Mouse (Mus musculus): ENCODE data around the gene Rbm5. TPM values are rescaled to one million over a fixed set of nuclear protein-coding genes. Genes with fewer than 3 reads are reported as not detected.

Gene Rbm5
- polyA plus RNA-seq, 1 experiment from 2014 or later: 292 TPM

DNA sequence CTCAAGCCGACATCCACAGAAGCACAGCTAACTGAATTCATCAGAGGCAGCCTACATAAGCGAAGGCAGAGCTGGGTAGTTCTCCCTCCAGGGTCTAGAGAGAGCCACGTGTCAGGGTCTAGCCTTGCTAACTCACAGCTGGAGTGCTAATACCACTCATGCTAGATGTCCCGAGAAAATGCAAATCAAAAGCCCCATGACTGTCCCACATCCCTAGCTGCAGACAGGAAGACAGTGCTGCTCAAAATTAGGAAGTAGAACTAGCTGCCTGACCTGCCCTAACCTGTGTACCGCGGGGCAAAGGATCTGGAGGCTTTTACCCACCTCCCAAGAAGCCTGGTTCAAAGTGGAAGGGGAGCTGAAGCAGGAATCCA, 74.7 kb downstream of the Rbm5 start:
- ATAC-seq (replicated peaks): no peak
- H3K9me3 ChIP-seq: no peaks in the 10 kb centered on the region
- 34% methylated on average over 6 of the region's 6 CpGs for WGBS
- peaks cover 70% of the 10 kb centered on the region for H3K4me1 ChIP-seq
- H3K4me2 ChIP-seq: no peak overlapping the region
- peaks cover 4% of the 10 kb centered on the region; the same call in 1 of the 2 replicates for H3K36me3 ChIP-seq (replicated peaks)
- no peak overlapping the region for H3K27ac ChIP-seq
- no peak overlapping the region for H3K9ac ChIP-seq
- no peak overlapping the region for H3K4me3 ChIP-seq
- no peaks in the 10 kb centered on the region for H3K27me3 ChIP-seq (replicated peaks)

DNA sequence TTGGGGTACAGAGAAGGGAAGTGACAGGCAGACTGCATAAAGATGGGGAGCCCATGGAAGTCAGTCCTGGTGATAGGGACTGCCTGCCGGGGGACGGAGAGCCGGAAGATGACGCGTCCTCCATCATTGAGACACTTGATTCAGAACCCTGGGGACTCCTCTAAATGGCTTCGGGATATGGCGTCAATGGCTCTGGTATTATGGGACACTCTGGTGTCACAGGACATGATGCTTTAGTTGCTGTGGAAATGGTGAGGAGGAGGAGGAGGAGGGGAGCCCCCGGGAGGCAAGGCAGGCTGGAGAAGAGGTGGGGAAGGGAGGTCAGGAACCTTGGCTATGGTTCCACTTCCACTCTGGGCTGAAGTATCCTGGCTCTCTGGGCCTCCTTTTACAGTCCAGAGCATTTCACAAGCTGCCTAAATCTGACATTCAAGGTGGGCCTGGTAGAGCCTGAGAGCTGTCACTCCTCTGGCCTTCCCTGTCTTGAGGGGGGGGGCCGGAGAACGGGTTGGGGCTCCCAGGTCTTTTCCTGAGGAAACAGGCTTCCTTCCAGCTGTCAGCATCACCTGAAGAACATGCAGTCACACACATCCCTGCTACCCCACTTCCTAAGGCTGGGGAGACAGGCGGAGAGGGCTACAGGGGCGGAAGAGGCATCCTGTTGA, 75.2 kb downstream of the Rbm5 start:
- H3K9me3 ChIP-seq: no peaks in the 10 kb centered on the region
- H3K4me1 ChIP-seq: peaks cover 65% of the 10 kb centered on the region
- WGBS: 83% methylated on average over 12 of the region's 12 CpGs
- no peak for ATAC-seq (replicated peaks)
- H3K9ac ChIP-seq: no peak overlapping the region
- no peak overlapping the region for H3K4me3 ChIP-seq
- no peaks in the 10 kb centered on the region for H3K27me3 ChIP-seq (replicated peaks)
- H3K36me3 ChIP-seq (replicated peaks): peaks cover 4% of the 10 kb centered on the region; the same call in 1 of the 2 replicates
- no peak overlapping the region for H3K27ac ChIP-seq
- no peak overlapping the region for H3K4me2 ChIP-seq

DNA sequence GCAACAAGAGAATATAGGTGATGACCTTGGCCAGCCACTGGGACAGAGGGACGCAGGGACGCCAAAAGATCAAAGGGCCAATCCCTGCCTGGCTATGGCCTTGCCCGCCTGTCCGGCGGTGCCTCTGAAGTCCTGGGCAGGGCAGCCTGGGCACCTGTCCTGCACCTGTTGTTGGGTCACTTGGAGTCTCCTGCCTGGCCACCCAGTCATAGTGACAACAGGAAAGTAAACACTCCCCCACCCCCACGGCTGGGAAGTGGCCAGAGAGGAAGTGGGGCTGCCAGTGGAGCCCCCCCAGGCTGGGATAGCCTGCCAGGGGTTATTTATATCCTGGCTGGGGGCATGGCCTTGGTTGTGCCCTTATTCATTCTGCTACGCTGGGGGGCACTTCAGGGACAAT, 76.2 kb downstream of the Rbm5 start:
- no peaks in the 10 kb centered on the region for H3K9me3 ChIP-seq
- WGBS: 68% methylated on average over 7 of the region's 7 CpGs
- peaks cover 56% of the 10 kb centered on the region for H3K4me1 ChIP-seq
- H3K9ac ChIP-seq: no peak overlapping the region
- no peak for ATAC-seq (replicated peaks)
- H3K36me3 ChIP-seq (replicated peaks): peaks cover 11% of the 10 kb centered on the region; the same call in 1 of the 2 replicates
- no peak overlapping the region for H3K4me2 ChIP-seq
- H3K4me3 ChIP-seq: no peak overlapping the region
- H3K27me3 ChIP-seq (replicated peaks): no peaks in the 10 kb centered on the region
- no peak overlapping the region for H3K27ac ChIP-seq

DNA sequence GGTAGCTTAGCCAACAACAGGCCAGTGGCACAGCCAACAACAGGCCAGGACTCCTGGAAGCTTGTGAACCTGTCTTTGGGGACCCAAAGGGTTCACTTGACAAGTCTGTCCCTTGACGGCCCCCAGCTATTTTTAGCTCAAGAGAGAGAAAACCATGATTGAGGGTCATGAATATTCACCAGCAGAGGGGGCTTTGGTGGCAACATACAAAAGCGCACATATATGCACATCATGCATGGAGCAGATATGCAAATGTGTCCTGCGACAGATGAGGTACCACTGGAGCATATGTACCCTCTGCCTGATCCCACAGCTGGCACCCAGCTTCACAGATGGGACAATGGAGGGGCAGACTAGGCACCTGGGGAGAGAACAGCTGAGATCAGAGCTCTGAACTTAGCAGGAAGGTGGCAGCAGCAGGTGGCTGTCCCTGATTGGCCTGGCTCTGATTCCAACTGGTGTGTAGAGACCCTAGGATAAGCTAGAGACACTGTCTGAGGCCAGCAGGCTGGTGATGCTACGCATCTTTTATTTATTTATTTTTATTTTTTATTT, 77.3 kb downstream of the Rbm5 start:
- Histone ChIP-seq H3K27ac (no peak overlapping the region), H3K27me3 (replicated peaks) (no peaks in the 10 kb centered on the region), H3K4me1 (peaks cover 45% of the 10 kb centered on the region), H3K4me3 (no peak overlapping the region), H3K36me3 (replicated peaks) (peaks cover 15% of the 10 kb centered on the region; the same call in 1 of the 2 replicates), H3K4me2 (no peak overlapping the region), H3K9me3 (no peaks in the 10 kb centered on the region), H3K9ac (no peak overlapping the region)
- WGBS: 48% methylated on average over 4 of the region's 4 CpGs
- ATAC-seq (replicated peaks): no peak

DNA sequence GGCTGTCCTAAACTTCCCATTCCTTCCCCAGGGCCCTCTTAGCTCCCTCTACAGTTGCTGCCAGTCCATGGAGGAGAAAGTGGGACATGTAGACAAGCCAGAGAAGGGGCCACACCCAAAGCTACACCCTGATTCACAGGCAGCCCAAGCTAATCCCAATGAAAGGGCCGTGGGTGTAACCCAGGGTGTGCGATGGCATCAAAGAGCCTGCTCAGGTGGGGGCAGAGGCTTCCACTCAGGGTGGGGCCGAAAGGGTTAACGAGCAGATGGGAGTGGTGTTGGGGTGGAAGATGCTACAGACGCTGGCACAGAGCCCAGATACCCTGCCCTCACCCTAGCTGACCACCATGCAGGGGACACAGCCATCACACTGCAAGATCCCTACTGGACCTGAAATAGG, 78.0 kb downstream of the Rbm5 start:
- peaks cover 19% of the 10 kb centered on the region; the same call in 1 of the 2 replicates for H3K36me3 ChIP-seq (replicated peaks)
- H3K9me3 ChIP-seq: no peaks in the 10 kb centered on the region
- no peak overlapping the region for H3K9ac ChIP-seq
- H3K27ac ChIP-seq: no peak overlapping the region
- H3K4me1 ChIP-seq: peaks cover 37% of the 10 kb centered on the region
- ATAC-seq (replicated peaks): no peak
- 71% methylated on average over 5 of the region's 5 CpGs for WGBS
- H3K4me3 ChIP-seq: no peak overlapping the region
- H3K4me2 ChIP-seq: no peak overlapping the region
- H3K27me3 ChIP-seq (replicated peaks): no peaks in the 10 kb centered on the region

DNA sequence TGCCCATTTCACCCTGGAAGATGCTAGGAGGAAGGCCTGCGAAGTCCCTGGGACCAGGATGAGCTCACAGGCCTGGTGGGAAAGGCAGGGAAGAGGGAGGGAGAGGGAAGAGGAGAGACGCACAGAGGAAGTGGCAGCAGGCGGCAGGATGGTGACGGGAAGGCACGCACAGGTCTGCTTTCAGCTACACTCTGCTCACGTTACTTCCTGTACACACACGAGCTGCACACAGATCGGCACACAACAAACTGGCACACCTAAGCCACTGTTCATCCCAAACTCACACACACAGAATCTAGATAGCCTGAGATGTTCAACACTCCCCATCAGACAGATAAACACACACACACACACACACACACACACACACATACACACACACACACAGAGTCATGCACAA, 80.4 kb downstream of the Rbm5 start:
- H3K4me3 ChIP-seq: no peak overlapping the region
- peaks cover 13% of the 10 kb centered on the region for H3K4me1 ChIP-seq
- H3K27me3 ChIP-seq (replicated peaks): no peaks in the 10 kb centered on the region
- no peak overlapping the region for H3K4me2 ChIP-seq
- peaks cover 23% of the 10 kb centered on the region; the same call in 1 of the 2 replicates for H3K36me3 ChIP-seq (replicated peaks)
- WGBS: 90% methylated on average over 8 of the region's 8 CpGs
- ATAC-seq (replicated peaks): no peak
- no peaks in the 10 kb centered on the region for H3K9me3 ChIP-seq
- no peak overlapping the region for H3K9ac ChIP-seq
- H3K27ac ChIP-seq: no peak overlapping the region

Other genes with a start within 250 kb of the Rbm5 start
- gene Tmem115, start 237.1 kb downstream of the Rbm5 start, polyA plus RNA-seq (2015; fragmentation: Nextera tagmentation; extraction: Ambion mirVana): 48.0 and 50.5 TPM in 2 replicates
- 45.1 and 45.7 TPM in 2 replicates for gene Cyb561d2, start 228.8 kb downstream of the Rbm5 start, polyA plus RNA-seq (2015; fragmentation: Nextera tagmentation; extraction: Ambion mirVana)
- 78.4 and 81.6 TPM in 2 replicates for gene Nprl2, start 228.8 kb downstream of the Rbm5 start, polyA plus RNA-seq (2015; fragmentation: Nextera tagmentation; extraction: Ambion mirVana)
- gene Zmynd10, start 223.7 kb downstream of the Rbm5 start, polyA plus RNA-seq (2015; fragmentation: Nextera tagmentation; extraction: Ambion mirVana): 4.6 TPM in 2 replicates
- gene Rassf1, start 219.4 kb downstream of the Rbm5 start, polyA plus RNA-seq (2015; fragmentation: Nextera tagmentation; extraction: Ambion mirVana): 44.4 and 45.3 TPM in 2 replicates
- gene Tusc2, start 207.7 kb downstream of the Rbm5 start, polyA plus RNA-seq (2015; fragmentation: Nextera tagmentation; extraction: Ambion mirVana): 123 and 125 TPM in 2 replicates
- 82.9 and 88.7 TPM in 2 replicates for gene Hyal2, start 203.1 kb downstream of the Rbm5 start, polyA plus RNA-seq (2015; fragmentation: Nextera tagmentation; extraction: Ambion mirVana)
- 7.9 and 9.5 TPM in 2 replicates for gene Hyal1, start 194.1 kb downstream of the Rbm5 start, polyA plus RNA-seq (2015; fragmentation: Nextera tagmentation; extraction: Ambion mirVana)
- gene Naa80, start 192.1 kb downstream of the Rbm5 start, polyA plus RNA-seq (2015; fragmentation: Nextera tagmentation; extraction: Ambion mirVana): 21.4 and 23.1 TPM in 2 replicates
- gene Hyal3, start 190.2 kb downstream of the Rbm5 start, polyA plus RNA-seq (2015; fragmentation: Nextera tagmentation; extraction: Ambion mirVana): 1.8 TPM in 2 replicates
- gene Ifrd2, start 183.4 kb downstream of the Rbm5 start, polyA plus RNA-seq (2015; fragmentation: Nextera tagmentation; extraction: Ambion mirVana): 14.5 and 16.9 TPM in 2 replicates
- 4.3 and 4.9 TPM in 2 replicates for gene Sema3b, start 161.8 kb downstream of the Rbm5 start, polyA plus RNA-seq (2015; fragmentation: Nextera tagmentation; extraction: Ambion mirVana)
- gene Gnai2, start 135.6 kb downstream of the Rbm5 start, polyA plus RNA-seq (2015; fragmentation: Nextera tagmentation; extraction: Ambion mirVana): 299 and 386 TPM in 2 replicates
- gene Slc38a3, start 101.5 kb downstream of the Rbm5 start, polyA plus RNA-seq (2015; fragmentation: Nextera tagmentation; extraction: Ambion mirVana): 31.8 and 40.4 TPM in 2 replicates
- gene Gnat1, start 91.3 kb downstream of the Rbm5 start, polyA plus RNA-seq (2015; fragmentation: Nextera tagmentation; extraction: Ambion mirVana): 2.1 and 2.2 TPM in 2 replicates
- 26.0 and 31.2 TPM in 2 replicates for gene Sema3f, start 60.5 kb downstream of the Rbm5 start, polyA plus RNA-seq (2015; fragmentation: Nextera tagmentation; extraction: Ambion mirVana)
- 99.8 and 120 TPM in 2 replicates for gene Rbm6, start 102.2 kb upstream of the Rbm5 start, polyA plus RNA-seq (2015; fragmentation: Nextera tagmentation; extraction: Ambion mirVana)
- 26.0 and 27.7 TPM in 2 replicates for gene Mon1a, start 117.2 kb upstream of the Rbm5 start, polyA plus RNA-seq (2015; fragmentation: Nextera tagmentation; extraction: Ambion mirVana)
- gene Mst1r, start 135.9 kb upstream of the Rbm5 start, polyA plus RNA-seq (2015; fragmentation: Nextera tagmentation; extraction: Ambion mirVana): 1.7 and 1.9 TPM in 2 replicates
- gene Actl11, start 157.5 kb upstream of the Rbm5 start, polyA plus RNA-seq (2015; fragmentation: Nextera tagmentation; extraction: Ambion mirVana): not detected in 2 replicates
- 66.7 and 67.3 TPM in 2 replicates for gene Camkv, start 164.7 kb upstream of the Rbm5 start, polyA plus RNA-seq (2015; fragmentation: Nextera tagmentation; extraction: Ambion mirVana)
- 10.1 and 10.2 TPM in 2 replicates for gene Traip, start 179.1 kb upstream of the Rbm5 start, polyA plus RNA-seq (2015; fragmentation: Nextera tagmentation; extraction: Ambion mirVana)
- gene Uba7, start 204.5 kb upstream of the Rbm5 start, polyA plus RNA-seq (2015; fragmentation: Nextera tagmentation; extraction: Ambion mirVana): 5.9 and 6.7 TPM in 2 replicates
- 0.88 and 1.6 TPM in 2 replicates for gene Gm20661, start 212.1 kb upstream of the Rbm5 start, polyA plus RNA-seq (2015; fragmentation: Nextera tagmentation; extraction: Ambion mirVana)
- 15.1 and 17.1 TPM in 2 replicates for gene Inka1, start 214.9 kb upstream of the Rbm5 start, polyA plus RNA-seq (2015; fragmentation: Nextera tagmentation; extraction: Ambion mirVana)
- gene Cdhr4, start 221.5 kb upstream of the Rbm5 start, polyA plus RNA-seq (2015; fragmentation: Nextera tagmentation; extraction: Ambion mirVana): 1.8 and 2.5 TPM in 2 replicates
- 0.50 and 0.60 TPM in 2 replicates for gene Gm20662, start 225.4 kb upstream of the Rbm5 start, polyA plus RNA-seq (2015; fragmentation: Nextera tagmentation; extraction: Ambion mirVana)
- gene Ip6k1, start 231.5 kb upstream of the Rbm5 start, polyA plus RNA-seq (2015; fragmentation: Nextera tagmentation; extraction: Ambion mirVana): 119 and 124 TPM in 2 replicates

Data from midbrain, embryonic 15.5 days (tissue).